Mouse (Mus musculus) bone marrow macrophage, adult 2 months (primary cell): ENCODE results near the gene Ncmap. TPM values are rescaled to one million over a fixed set of nuclear protein-coding genes. Genes with fewer than 3 reads are reported as not detected.

Experiments
- H3K27ac ChIP-seq: 2 replicates; pipeline ENCODE4 v1.5.1; 2012; ENCODE audit warnings: low read depth, low read length; ENCODE audit not compliant: insufficient read depth
- H3K4me1 ChIP-seq: 2 replicates; pipeline ENCODE4 v1.6.1; 2012; ENCODE audit warnings: low read length; ENCODE audit not compliant: control insufficient read depth, insufficient read depth
- H3K4me3 ChIP-seq: 2 replicates; pipeline ENCODE4 v1.5.1; 2012; ENCODE audit warnings: mild to moderate bottlenecking, low read length, moderate library complexity; ENCODE audit not compliant: insufficient read depth
- CTCF ChIP-seq: IDR thresholded peaks from 2 replicates; pipeline ENCODE4 v1.5.1; 2012; ENCODE audit warnings: low read depth, mild to moderate bottlenecking, low read length, moderate library complexity
- POLR2A ChIP-seq: IDR thresholded peaks from 2 replicates; pipeline ENCODE4 v1.6.1; 2012; ENCODE audit warnings: mild to moderate bottlenecking, low read depth, low read length, borderline replicate concordance
- polyA plus RNA-seq: library from polyadenylated mRNA; stranded (reverse); fragments of >200 nt; gene quantifications from 2 replicates; pipeline ENCODE4 v1.2.4, GENCODE M21; 2012; ENCODE audit not compliant: missing spikeins, insufficient read depth, insufficient read length

Ncmap gene
- polyA plus RNA-seq, 1 experiment: not detected

- Histone ChIP-seq H3K4me3 (peak overlapping the region; percentile 68), H3K4me1 (peaks cover 25% of the 10 kb centered on the region), H3K27ac (peak overlapping the region; percentile 96)
- no peak for TF ChIP-seq CTCF
- no peak for TF ChIP-seq POLR2A
These were observed 44.1 kb downstream of the Ncmap start for GRCm38 (mm10) chr4:135353794-135354450.

GRCm38 (mm10) chr4:135353066-135353793, 44.8 kb downstream of the Ncmap start, which contains the start of gene Srrm1:
Gene Srrm1, minus strand, starts transcription at chr4:135353321.
- TF ChIP-seq POLR2A: no peak
- peaks cover 25% of the 10 kb centered on the region for H3K4me1 ChIP-seq
- H3K27ac ChIP-seq: peak within 1 kb of the TSS; percentile 96
- peak within 1 kb of the TSS; percentile 80 for H3K4me3 ChIP-seq

DNA sequence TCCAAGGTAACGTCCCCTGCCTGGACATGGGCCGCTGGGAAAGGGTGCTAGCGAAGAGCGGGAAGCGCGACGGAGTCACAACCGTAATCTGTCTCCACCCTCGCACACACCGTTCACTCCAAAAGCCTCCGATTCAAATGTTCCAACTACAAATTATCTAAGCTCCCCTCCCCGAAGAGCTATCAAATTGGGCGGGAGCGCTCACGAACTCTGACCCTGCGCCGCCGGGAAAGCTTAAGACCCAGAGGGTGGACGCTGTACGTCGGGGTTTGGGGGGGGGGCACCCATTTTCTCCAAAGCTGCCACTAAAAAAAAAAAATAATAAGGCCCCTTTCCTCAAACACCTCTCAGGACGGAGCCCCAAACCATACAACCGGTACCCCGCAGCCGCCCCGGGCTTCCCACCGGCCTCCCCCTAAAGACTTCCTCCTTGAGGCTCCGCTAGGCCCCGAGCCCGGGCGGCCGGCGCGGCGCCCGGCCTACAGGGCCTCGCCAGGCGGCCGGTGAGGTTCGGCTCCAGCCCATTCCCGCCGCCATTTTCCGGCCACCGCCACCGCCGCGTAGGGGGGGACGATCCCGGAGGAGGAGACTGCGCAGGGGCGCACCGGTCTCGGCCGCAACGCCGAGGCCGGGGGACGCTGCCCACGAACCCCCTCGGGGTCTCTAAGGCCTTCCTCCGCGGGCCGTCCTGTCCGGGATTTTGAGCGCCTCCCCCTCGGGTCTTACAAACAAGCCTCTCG, 45.5 kb downstream of the Ncmap start:
- TF ChIP-seq CTCF: no peak
- no peak for TF ChIP-seq POLR2A
- Histone ChIP-seq H3K4me3 (peak overlapping the region; percentile 80), H3K27ac (peak overlapping the region; percentile 72), H3K4me1 (peaks cover 25% of the 10 kb centered on the region)

GRCm38 (mm10) chr4:135337376-135337942, 60.6 kb downstream of the Ncmap start:
- TF ChIP-seq CTCF: no peak
- TF ChIP-seq POLR2A: no peak
- Histone ChIP-seq H3K4me1 (no peaks in the 10 kb centered on the region), H3K4me3 (no peak overlapping the region), H3K27ac (no peak overlapping the region)

- TF ChIP-seq POLR2A (no peak), CTCF (no peak)
- H3K27ac ChIP-seq: no peak overlapping the region
- no peaks in the 10 kb centered on the region for H3K4me1 ChIP-seq
- no peak overlapping the region for H3K4me3 ChIP-seq
These were observed 62.0 kb downstream of the Ncmap start for GRCm38 (mm10) chr4:135336023-135336357.

DNA sequence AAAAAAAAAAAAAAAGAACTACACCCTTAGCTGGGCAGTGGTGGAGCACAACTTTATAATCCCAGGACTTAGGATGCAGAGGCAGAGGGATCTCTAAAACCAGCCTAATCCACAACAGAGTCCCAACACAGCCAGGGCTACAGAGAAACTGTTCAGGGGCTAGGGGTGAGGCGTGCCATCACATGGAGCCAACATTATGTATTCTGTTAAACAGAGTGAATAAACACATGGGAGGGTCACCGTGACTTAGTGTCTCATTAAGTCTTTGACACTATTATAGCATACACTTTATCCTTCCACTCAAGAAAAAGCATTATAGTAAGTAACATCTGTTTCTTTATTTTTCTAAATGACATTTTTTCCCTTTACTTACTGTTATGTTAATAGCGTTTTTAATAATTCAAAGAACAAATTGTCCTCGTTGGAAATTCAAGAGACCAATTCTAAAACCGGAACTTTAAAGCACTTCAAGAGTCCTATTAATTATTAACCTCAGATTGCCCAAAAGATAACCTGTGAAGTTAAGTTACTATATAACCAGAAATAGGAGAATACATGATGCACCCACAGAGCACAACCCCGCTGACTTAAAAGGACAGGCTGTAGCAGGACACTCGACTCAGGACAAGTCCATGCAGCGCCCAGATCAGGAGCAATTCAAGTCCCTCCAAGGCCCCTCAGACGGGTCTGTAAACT, 62.6 kb downstream of the Ncmap start:
- no peaks in the 10 kb centered on the region for H3K4me1 ChIP-seq
- H3K4me3 ChIP-seq: no peak overlapping the region
- no peak overlapping the region for H3K27ac ChIP-seq
- TF ChIP-seq POLR2A (no peak), CTCF (no peak)

- Histone ChIP-seq H3K27ac (no peak overlapping the region), H3K4me3 (no peak overlapping the region), H3K4me1 (no peaks in the 10 kb centered on the region)
- no peak for TF ChIP-seq POLR2A
- TF ChIP-seq CTCF: no peak
These were observed 71.6 kb downstream of the Ncmap start for GRCm38 (mm10) chr4:135326469-135326868.

- TF ChIP-seq CTCF (no peak), POLR2A (no peak)
- H3K4me3 ChIP-seq: no peak overlapping the region
- no peaks in the 10 kb centered on the region for H3K4me1 ChIP-seq
- no peak overlapping the region for H3K27ac ChIP-seq
These were observed 72.0 kb downstream of the Ncmap start for GRCm38 (mm10) chr4:135326046-135326445.

DNA sequence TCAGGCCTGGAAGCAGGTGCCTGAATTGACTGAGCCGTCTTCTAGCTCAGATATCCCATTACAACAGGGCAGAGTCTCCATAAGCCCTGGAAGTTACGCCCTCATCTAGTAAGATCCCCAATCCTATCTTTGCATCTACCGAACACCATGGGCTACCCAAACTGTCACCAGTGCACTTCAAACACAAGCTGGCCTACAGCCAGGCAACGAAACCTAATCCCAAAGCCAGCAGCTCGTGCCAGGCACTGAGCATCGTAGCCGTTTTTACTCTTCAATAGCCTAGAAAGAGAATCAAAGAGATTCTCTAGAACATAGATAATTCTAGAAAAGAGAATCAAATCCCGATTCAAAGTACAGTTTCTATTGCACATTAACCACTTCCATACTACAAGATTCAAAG, 75.0 kb downstream of the Ncmap start:
- TF ChIP-seq POLR2A (no peak), CTCF (no peak)
- Histone ChIP-seq H3K4me1 (no peaks in the 10 kb centered on the region), H3K27ac (no peak overlapping the region), H3K4me3 (no peak overlapping the region)

Other genes starting within 250 kb of the Ncmap start
- 121 and 131 TPM in 2 replicates for gene Clic4, start 125.4 kb downstream of the Ncmap start, polyA plus RNA-seq
- 129 and 141 TPM in 2 replicates for gene Srrm1, start 44.9 kb downstream of the Ncmap start, polyA plus RNA-seq
- 16.7 and 24.3 TPM in 2 replicates for gene Rcan3, start 35.6 kb upstream of the Ncmap start, polyA plus RNA-seq
- gene Stpg1, start 96.6 kb upstream of the Ncmap start, polyA plus RNA-seq: 0.33 and 0.43 TPM in 2 replicates
- gene Nipal3, start 96.8 kb upstream of the Ncmap start, polyA plus RNA-seq: 12.2 and 15.9 TPM in 2 replicates
- gene Grhl3, start 175.4 kb upstream of the Ncmap start, polyA plus RNA-seq: not detected in 2 replicates